Mouse (Mus musculus): ENCODE data around the gene Xylb.

DNA sequence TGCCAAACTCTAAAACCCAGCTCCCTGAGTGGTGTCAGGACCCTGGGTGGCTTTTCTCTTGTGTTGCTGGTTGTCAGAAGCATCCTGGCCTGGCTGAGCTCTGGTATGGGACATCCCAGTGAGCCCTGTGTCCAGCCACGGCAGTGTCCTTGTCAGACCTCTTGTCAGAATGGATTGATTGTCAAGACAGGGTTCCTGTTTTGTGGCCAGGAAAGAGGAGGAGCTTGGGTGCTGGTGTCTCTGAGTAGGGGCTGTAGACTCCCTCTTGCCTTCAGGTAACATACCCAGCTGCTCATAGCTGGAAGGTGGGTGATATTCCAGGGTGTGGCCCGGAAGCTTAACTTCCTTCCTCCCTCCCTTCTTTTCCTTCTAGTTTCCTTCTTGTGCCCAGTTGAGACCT, 78.7 kb downstream of the Xylb start:
- no peak for TF ChIP-seq CTCF (IDR thresholded peaks at IDR 0.05; ENCODE audit: low read depth)
- TF ChIP-seq EP300 (IDR thresholded peaks at IDR 0.05; ENCODE audit: low read depth) = no peak

Data from liver, postnatal 0 days (tissue).